Mouse (Mus musculus) embryo, embryonic 11 days (tissue): ENCODE data around the gene Manf.

Experiments used
- DNase-seq: peaks from one replicate; pipeline ENCODE4 v3.0.0-alpha.2; 2015

Gene Manf

GRCm38 (mm10) chr9:106891829-106892551 lies at the start of gene Manf:
Manf (minus strand) TSS chr9:106891979.
- DNase-seq = peak; percentile 98

DNA sequence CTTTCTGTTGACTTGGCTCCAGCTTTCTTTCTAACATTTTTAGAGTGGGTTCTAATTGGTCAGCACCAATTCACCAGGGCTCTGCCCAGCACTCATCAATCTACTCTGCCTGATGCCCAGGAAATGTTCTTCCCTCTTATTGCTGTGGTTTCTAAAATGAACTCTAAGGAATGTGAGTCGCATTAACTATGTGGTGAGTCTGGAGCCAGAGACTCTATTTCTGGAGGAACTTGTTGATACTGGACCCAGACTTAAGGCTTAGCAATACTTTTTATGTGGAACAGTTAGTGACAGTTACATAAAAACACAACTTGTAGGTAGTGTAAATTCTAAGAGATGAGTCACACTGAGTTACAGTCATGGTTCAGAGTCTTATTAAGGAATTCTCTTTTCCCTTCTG lies 43.2 kb upstream of the Manf start:
- DNase-seq = no peak

DNA sequence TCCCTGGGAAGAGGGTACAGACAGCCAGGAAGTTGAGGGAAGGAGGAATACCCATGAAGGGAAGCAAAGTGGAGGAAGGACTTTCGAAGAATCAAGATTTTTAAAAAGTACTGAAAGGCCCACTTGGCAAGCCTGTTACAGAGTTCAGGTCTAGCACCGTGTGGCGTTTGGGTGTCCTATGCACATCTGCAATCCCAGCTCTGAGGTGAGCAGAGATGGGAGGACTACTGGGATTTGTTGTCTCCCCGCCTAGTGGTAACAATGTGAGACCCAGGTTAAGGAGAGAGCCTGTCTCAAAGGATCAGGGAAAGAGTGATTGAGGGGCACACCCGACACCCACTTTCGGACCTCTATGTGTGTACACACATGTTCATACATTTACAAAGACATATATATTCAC lies 23.1 kb upstream of the Manf start:
- no peak for DNase-seq

- no peak for DNase-seq
Observed at GRCm38 (mm10) chr9:106913759-106914158, 22.0 kb upstream of the Manf start.

DNA sequence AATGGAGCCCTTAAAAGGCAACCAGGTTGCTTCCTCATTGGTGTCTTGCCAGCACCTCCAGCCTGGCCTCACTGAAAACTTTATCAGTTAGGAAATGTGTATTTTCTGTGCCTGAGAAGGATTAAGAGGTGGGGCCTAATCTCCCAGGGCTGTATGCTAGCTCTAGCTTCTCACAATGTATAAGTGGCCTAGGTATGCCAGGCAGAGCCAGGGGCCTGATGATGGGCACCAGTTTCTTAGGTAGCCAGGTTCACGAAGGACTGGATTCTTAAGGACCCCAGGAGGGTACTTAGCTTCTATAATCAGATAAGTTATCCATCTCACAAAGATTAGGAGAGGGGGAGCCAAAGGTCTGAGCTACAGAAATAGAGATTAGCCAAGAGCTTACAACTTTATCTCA lies 19.8 kb upstream of the Manf start:
- no peak for DNase-seq

DNA sequence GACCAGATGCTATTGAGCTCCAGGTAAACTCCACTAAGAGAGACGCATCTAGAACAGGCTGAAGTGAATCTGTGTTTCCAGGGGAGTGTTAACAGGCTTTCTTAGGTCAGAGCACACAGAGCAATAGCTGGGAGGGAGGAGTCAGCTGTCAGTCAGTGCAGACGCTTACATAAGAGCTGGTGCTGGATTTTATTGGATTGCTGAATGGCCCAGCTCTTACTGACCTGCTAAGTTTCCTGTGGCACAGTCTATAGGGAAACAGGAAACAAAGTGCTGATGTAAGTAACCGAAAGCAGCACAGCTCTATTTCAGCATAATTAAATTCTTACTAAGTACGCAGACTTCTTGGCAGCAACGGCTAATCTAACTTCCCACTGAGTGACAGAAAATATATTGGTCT lies 16.9 kb upstream of the Manf start:
- DNase-seq = no peak

- DNase-seq = no peak
Observed at GRCm38 (mm10) chr9:106908174-106908573, 16.4 kb upstream of the Manf start.

DNA sequence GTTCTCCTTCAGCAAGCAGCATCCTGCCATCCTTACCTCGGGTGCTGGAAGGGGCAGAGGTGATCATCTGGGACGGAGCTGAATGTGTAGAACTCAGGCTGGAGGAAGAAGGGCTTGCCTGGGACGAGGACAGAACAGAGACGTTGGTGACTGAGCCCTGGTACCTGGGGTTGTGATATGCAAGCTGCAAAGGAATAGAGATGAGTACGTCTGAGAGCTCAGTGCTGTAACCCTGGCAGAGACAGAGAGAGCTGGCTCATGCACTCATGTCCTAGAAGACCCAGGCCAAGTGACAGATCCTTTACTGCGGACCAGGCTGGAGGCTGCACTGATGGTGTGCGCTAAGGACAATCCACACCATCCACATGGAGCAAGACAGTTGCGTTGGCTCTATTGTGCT lies 14.8 kb upstream of the Manf start:
- no peak for DNase-seq

- peak; percentile 74 for DNase-seq
Observed at GRCm38 (mm10) chr9:106903791-106904134, 12.0 kb upstream of the Manf start.

DNA sequence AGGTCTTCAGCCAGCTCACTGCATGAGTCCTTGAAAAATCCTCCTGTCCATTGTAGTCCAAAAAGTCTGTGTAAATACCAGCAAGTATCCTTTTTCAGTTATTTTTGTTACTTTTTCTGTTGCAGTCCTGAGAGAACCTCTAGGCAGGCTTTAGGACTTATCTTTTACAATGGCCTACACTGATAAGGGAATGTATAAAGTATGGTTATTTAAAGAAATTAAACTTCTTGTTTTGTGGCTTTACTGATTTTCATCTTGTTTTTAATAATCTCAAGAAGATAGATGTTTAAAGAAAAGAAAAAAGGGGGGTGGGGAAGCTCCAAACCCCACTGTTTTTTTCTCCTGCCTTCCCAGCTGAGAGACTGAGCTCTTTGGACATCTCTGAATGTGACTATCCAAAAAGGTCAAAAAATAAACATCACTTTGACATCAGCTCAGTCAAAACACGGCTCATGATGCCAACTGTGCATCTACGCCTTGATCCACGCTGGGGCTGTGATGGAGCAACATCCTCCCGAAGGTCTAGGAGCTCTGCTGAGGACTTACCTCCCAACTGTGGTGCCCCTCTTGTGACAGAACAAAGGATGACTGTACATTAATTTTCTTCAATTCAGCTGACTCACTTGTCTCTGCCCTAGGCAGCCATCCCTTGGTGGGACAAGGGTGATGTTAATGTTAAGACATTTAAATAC lies 11.5 kb upstream of the Manf start:
- no peak for DNase-seq

GRCm38 (mm10) chr9:106901596-106901995 lies 9.8 kb upstream of the Manf start:
- DNase-seq = no peak

DNA sequence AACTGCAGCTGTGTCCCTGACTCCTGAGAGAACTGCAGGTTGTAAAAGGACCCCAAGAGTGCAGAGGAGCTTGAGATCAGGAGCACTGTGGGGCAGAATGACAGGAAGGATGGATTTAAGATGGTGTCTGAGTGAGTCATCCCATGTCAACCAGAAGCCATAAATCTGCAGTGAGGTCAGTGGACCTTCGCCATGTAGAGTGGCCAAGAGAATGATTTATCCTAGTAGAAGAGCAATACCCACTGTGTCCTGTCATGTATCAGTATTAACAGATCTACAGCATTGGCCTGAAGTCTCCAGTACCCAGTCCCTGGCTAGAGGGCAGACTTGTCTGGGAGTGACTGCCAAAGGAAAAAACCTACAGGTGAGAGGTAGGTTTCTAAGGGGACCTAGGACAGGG lies 7.1 kb upstream of the Manf start:
- no peak for DNase-seq

DNA sequence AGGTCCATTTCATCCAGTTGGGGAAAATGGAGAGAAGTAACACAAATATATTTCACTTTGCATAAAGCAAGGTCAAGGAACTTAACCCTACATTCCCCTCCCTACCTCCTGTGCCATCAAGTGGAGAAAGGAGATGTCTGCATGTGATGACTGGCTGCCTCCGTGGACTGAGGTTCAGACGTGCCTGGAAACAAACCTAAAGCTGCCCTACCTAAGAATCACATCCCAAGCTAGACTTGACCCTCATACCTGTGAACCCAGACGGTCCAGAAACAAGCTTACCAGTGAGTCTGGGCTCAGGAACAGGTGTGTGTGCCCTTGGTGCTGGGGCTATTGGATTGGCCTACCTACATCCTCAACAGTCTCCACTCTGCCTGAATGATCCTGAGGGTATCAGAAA lies 1.5 kb upstream of the Manf start:
- no peak for DNase-seq

GRCm38 (mm10) chr9:106892552-106892875 lies 735 bp upstream of the Manf start:
- no peak for DNase-seq

GRCm38 (mm10) chr9:106891341-106891741 lies 438 bp downstream of the Manf start:
- peak; percentile 52 for DNase-seq

- no peak for DNase-seq
Observed at GRCm38 (mm10) chr9:106890496-106891240, 1.1 kb downstream of the Manf start.

- DNase-seq = no peak
Observed at GRCm38 (mm10) chr9:106889321-106889720, 2.5 kb downstream of the Manf start.

GRCm38 (mm10) chr9:106888346-106888745 lies 3.4 kb downstream of the Manf start:
- no peak for DNase-seq

DNA sequence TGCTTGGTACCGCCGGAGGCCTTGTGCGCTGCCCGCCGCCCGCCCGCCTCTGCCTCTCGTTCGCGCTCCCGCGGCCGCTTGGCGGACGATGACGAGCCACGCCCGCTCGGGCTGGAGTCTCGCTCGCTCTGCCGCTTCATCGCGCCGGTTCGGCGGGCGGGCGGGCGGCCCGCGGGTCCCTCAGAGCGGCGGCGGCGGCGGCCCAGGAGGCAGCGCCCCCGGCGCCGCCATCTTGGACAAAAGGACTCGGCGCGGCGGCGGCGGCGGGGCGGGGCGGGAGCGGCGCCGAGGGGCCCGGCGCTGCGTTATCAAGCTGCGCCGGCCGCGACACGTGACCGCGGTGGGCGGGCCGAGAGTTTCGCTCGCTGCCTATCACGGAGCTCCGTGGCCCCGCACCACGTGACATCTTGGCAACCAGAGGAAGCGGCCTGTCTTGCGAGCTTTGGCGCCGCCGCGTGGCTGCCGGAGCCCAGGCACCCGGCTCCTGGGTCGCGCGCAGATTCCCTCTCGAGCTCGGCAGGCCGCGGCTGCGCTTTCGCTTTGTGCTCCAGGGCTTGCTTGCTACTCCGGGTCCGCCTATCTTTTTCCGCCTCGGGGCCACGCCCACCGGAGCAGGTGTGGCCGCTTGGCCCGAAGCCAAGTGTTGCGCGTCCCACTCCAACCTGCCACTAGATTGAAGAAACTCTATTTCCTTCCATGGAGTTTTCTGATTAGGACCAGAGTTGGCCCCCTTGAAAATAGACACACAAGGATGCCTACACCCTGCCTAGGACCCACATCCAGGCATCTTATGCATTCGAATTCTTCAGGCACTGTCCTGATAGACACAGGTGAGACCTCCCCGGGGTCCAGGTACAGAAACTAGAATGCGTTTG lies 4.7 kb downstream of the Manf start, which contains the start of gene Rbm15b:
Gene Rbm15b, minus strand, starts transcription at position 601 of the 875 bp plus-strand sequence.
- peak; percentile 100 for DNase-seq

- peak; percentile 61 for DNase-seq
Observed at GRCm38 (mm10) chr9:106885901-106886731, 5.7 kb downstream of the Manf start.

DNA sequence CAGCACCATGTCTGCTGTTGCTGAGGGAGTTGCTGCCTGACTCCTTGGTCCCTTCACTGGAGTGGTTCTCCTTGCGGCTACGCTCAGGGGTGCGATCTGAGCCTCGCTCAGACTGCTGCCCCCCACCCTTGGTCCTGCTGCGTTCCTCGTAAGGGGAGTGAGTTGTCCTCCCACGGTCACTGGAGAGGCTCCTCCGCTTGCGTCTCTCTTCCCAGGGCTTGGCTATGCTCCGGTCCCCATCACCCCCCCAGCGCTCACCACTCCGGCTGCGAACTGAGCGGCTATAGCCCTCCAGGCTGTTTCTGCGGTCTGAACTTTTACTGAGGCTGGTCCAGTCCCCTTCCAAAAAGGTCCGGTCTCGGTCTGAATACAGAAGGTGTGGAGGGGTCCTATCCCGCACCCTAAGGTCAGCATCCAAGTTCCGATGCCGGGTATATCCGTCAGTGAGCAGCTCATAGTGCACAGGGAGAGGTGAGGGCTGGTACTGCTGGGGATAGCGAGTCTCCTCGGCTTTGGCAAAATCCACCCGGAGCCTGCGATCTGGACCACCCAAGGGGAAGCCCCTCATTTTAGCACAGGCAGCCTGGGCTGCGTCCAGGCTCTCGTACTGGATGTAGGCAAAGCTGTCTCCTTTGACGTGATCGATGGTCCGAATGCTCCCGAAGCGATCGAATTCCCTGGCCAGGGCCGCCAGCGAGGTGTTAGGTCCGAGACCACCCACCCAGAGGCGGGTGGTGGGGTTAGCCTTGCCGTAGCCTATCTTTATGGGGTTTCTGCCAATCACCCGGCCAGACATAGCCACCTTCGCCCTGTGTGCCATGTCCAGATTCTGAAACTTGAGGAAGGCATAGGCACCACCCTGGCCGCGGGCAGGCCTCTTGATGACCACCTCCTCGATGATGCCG lies 6.5 kb downstream of the Manf start:
- peak; percentile 66 for DNase-seq
